Mouse (Mus musculus) liver, postnatal 0 days (tissue): ENCODE data around the gene Hist1h2bp. TPM values are rescaled to one million over a fixed set of nuclear protein-coding genes. Genes with fewer than 3 reads are reported as not detected.
"Not testable (repeated sequence)": the region's sequence is repeated elsewhere in the genome, so short reads cannot be mapped to it uniquely, and the experiment has no call there.

Experiments
- ATAC-seq: fragments of 200-750 bp; cut with Nextera tagmentation; 2 replicates; pipeline ENCODE4 v1.8.0; 2017; ENCODE audit warnings: mild to moderate bottlenecking, moderate library complexity
- DNase-seq: peaks from one replicate; pipeline ENCODE4 v3.0.0-alpha.2; 2016
- H3K27ac ChIP-seq: fragments of 300-500 bp; sonication (generic); 2 replicates; pipeline ENCODE4 v1.5.1; 2014; ENCODE audit warnings: antibody characterized with exemption, moderate library complexity, mild to moderate bottlenecking, low read depth
- H3K27me3 ChIP-seq: fragments of 300-500 bp; sonication (generic); 2 replicates; pipeline ENCODE4 v1.6.1; 2014; ENCODE audit warnings: low read length, control low read depth, mixed read lengths; ENCODE audit not compliant: insufficient read depth
- H3K36me3 ChIP-seq: fragments of 300-500 bp; sonication (generic); replicated peaks from 2 replicates; pipeline ENCODE4 v1.6.1; 2014; ENCODE audit warnings: mild to moderate bottlenecking, control low read depth, low read length, moderate library complexity, mixed read lengths; ENCODE audit not compliant: insufficient read depth
- H3K4me1 ChIP-seq: fragments of 300-500 bp; sonication (generic); 2 replicates; pipeline ENCODE4 v1.6.1; 2014; ENCODE audit warnings: antibody characterized with exemption, mild to moderate bottlenecking, control low read depth; ENCODE audit not compliant: insufficient read depth
- H3K4me2 ChIP-seq: fragments of 300-500 bp; sonication (generic); 2 replicates; pipeline ENCODE4 v1.6.1; 2014; ENCODE audit warnings: low read depth, mild to moderate bottlenecking, low read length, moderate library complexity, mixed read lengths
- H3K4me3 ChIP-seq: fragments of 300-500 bp; sonication (generic); 2 replicates; pipeline ENCODE4 v1.5.1; 2014; ENCODE audit warnings: low read depth, low read length
- H3K9ac ChIP-seq: fragments of 300-500 bp; sonication (generic); replicated peaks from 2 replicates; pipeline ENCODE4 v1.6.1; 2014; ENCODE audit warnings: mild to moderate bottlenecking, moderate library complexity
- H3K9me3 ChIP-seq: fragments of 300-500 bp; sonication (generic); 2 replicates; pipeline ENCODE4 v1.6.1; 2016; ENCODE audit warnings: mild to moderate bottlenecking, control low read depth, low read length, mixed read lengths
- CTCF ChIP-seq: sonication (generic); IDR thresholded peaks from 2 replicates; pipeline ENCODE4 v1.5.1; 2016; ENCODE audit warnings: antibody characterized with exemption, low read depth
- EP300 ChIP-seq: IDR thresholded peaks from 2 replicates; pipeline ENCODE4 v1.6.1; 2016; ENCODE audit warnings: antibody characterized with exemption, low read depth, mild to moderate bottlenecking
- WGBS: fragments of 180-500 bp; shearing (Covaris S2); extraction: QIAGEN DNeasy Blood & Tissue Kit; methylation state at CpG from one replicate; pipeline ENCODE4 v1.1.7; 2014; ENCODE audit not compliant: insufficient replicate concordance; 5-methylcytosine and 5-hydroxymethylcytosine counted together
- polyA plus RNA-seq: library from polyadenylated mRNA; unstranded; fragments of >200 nt; fragmentation: Nextera tagmentation; extraction: Ambion mirVana; gene quantifications from 2 replicates; pipeline ENCODE4 v1.2.1, GENCODE M21; 2015

Hist1h2bp gene
- polyA plus RNA-seq, 1 experiment from 2014 or later, result 4.6 TPM

DNA sequence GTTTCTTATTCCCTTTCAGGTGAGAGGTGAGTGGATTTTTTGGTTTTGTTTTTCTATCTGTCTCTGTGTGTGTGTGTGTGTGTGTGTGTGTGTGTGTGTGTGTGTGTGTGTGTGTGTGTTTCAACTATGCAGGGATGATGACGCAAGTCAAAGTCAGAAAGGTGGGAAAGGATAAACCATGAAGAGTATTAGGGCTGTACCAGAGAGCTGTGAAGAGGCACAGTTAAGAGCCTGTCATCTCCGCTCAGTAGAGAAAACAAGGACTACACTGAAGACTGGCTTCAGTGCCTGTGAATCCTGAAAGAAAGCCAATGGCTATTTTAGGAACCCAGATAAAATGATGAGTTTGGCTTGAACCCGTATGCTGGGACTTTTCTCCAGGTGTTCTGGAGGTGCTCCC, 35.4 kb upstream of the Hist1h2bp start:
- H3K4me1 ChIP-seq, result peaks cover 19% of the 10 kb centered on the region
- no peaks in the 10 kb centered on the region for H3K9me3 ChIP-seq
- peak overlapping the region; percentile 67 for H3K4me2 ChIP-seq
- H3K4me3 ChIP-seq, result peak overlapping the region; percentile 46
- H3K27me3 ChIP-seq, result no peaks in the 10 kb centered on the region
- DNase-seq, result no peak
- H3K9ac ChIP-seq, result peak overlapping the region; percentile 78
- peaks cover 6% of the 10 kb centered on the region; the same call in 1 of the 2 replicates for H3K36me3 ChIP-seq
- ATAC-seq, result no peak
- TF ChIP-seq CTCF, result no peak
- no peak for TF ChIP-seq EP300
- H3K27ac ChIP-seq, result peak overlapping the region; percentile 98
- 50% methylated on average over 3 of the region's 3 CpGs for WGBS

DNA sequence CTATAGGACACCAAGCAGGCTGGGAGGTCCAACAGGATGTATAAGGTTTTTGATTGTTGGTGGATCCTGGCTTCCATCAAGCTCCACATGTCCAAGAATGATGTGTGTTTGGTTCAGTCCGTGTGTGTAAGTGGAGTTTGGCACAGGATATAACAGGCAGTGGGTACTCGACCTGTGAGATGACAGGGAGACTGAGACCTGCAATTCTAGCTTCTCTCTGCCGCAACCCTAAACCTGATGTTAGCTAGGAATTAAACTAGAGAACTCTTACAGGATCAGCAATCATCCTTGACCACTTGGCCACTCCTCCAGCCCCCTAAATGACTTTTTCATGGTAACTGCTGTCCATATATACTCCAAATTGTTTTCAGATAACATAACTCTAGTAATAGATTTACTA, 34.9 kb upstream of the Hist1h2bp start:
- H3K4me1 ChIP-seq, result peaks cover 17% of the 10 kb centered on the region
- peak overlapping the region; percentile 67 for H3K4me2 ChIP-seq
- ATAC-seq, result no peak
- DNase-seq, result peak; percentile 34
- 43% methylated on average over 3 of the region's 3 CpGs for WGBS
- H3K27ac ChIP-seq, result peak overlapping the region; percentile 98
- no peaks in the 10 kb centered on the region for H3K27me3 ChIP-seq
- no peaks in the 10 kb centered on the region for H3K9me3 ChIP-seq
- peak overlapping the region; percentile 46 for H3K4me3 ChIP-seq
- peaks cover 3% of the 10 kb centered on the region; the same call in 1 of the 2 replicates for H3K36me3 ChIP-seq
- TF ChIP-seq EP300 (no peak), CTCF (no peak)
- H3K9ac ChIP-seq, result peak overlapping the region; percentile 78

- Histone ChIP-seq H3K9me3 (no peaks in the 10 kb centered on the region), H3K36me3 (no peaks in the 10 kb centered on the region), H3K4me2 (peak overlapping the region; percentile 67), H3K27me3 (no peaks in the 10 kb centered on the region), H3K4me3 (peak overlapping the region; percentile 46), H3K27ac (peak overlapping the region; percentile 98), H3K9ac (peak overlapping the region; percentile 78), H3K4me1 (peaks cover 15% of the 10 kb centered on the region)
- WGBS, result 3% methylated on average over 10 of the region's 10 CpGs
- no peak for ATAC-seq
- DNase-seq, result no peak
- TF ChIP-seq EP300 (no peak), CTCF (no peak)
These were observed 34.2 kb upstream of the Hist1h2bp start for GRCm38 (mm10) chr13:21753051-21753523.

- under 1% methylated on average over 42 of the region's 50 CpGs for WGBS
- TF ChIP-seq CTCF, result peak; percentile 41
- peak; percentile 82 for TF ChIP-seq EP300
These were observed 33.6 kb upstream of the Hist1h2bp start, which contains the start of the genes Hist1h2ak and Hist1h2bn for GRCm38 (mm10) chr13:21753524-21754285. Hist1h2ak (minus strand) TSS chr13:21753827. Hist1h2bn (plus strand) TSS chr13:21754123.

GRCm38 (mm10) chr13:21754294-21755001, 32.8 kb upstream of the Hist1h2bp start:
- under 1% methylated on average over 15 of the region's 26 CpGs for WGBS
- not testable (repeated sequence) for H3K9me3 ChIP-seq, H3K27me3 ChIP-seq, H3K36me3 ChIP-seq
- ATAC-seq, result peak; percentile 1; the same call in 1 of the 2 replicates
- Histone ChIP-seq H3K4me1 (peaks cover 13% of the 10 kb centered on the region), H3K4me2 (peak overlapping the region; percentile 70), H3K27ac (peak overlapping the region; percentile 98), H3K4me3 (peak overlapping the region; percentile 46), H3K9ac (peak overlapping the region; percentile 60)
- peak; percentile 76 for DNase-seq
- peak; percentile 75; the same call in 1 of the 2 replicates for TF ChIP-seq EP300

More at GRCm38 (mm10) chr13:21753524-21754285, 33.6 kb upstream of the Hist1h2bp start, which contains the start of the genes Hist1h2ak and Hist1h2bn:
- Histone ChIP-seq H3K4me3 (peak within 1 kb of the TSS; percentile 46), H3K27ac (peak within 1 kb of the TSS; percentile 98), H3K4me2 (peak within 1 kb of the TSS; percentile 70), H3K9ac (peak within 1 kb of the TSS; percentile 78), H3K4me1 (peaks cover 15% of the 10 kb centered on the region)
- H3K36me3 ChIP-seq, H3K9me3 ChIP-seq, H3K27me3 ChIP-seq: not testable (repeated sequence)
- ATAC-seq, result peak; percentile 89
- peak; percentile 80 for DNase-seq

DNA sequence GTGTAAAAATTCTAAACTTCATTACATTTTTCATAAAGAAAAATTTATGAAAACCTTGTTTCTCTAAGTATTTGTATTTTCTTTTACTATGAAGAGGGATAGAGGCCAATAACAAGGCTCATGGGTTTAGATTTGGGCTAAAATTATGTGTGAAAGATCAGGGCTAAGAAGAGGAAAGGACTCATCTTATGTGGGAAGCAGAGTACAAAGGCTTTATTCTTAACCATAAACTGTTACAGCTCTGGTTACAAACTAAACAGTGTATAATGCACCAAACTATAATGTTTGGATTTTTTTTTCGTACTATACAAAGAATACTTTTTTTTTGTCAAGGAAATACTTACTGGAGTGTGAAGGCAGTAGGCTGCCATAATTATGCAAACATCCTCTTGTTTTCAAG, 31.6 kb upstream of the Hist1h2bp start:
- Histone ChIP-seq H3K27me3 (no peaks in the 10 kb centered on the region), H3K36me3 (no peaks in the 10 kb centered on the region), H3K4me3 (peak overlapping the region; percentile 46), H3K4me1 (peaks cover 10% of the 10 kb centered on the region), H3K4me2 (peak overlapping the region; percentile 70), H3K9me3 (no peaks in the 10 kb centered on the region), H3K27ac (peak overlapping the region; percentile 83), H3K9ac (no peak overlapping the region)
- DNase-seq (no peak), ATAC-seq (no peak)
- TF ChIP-seq EP300 (no peak), CTCF (no peak)
- 78% methylated on average over 1 of the region's 1 CpGs for WGBS
